Mouse (Mus musculus) B cell, adult 2 months (primary cell): ENCODE measurements around the gene Iqgap2.
A peak's percentile ranks its signal among the peaks of the same experiment; 100 is the strongest.

Experiments
- DNase-seq, 2 experiments: peaks; one replicate each; pipeline ENCODE4 v3.0.0; 2022

The Iqgap2 gene

DNA sequence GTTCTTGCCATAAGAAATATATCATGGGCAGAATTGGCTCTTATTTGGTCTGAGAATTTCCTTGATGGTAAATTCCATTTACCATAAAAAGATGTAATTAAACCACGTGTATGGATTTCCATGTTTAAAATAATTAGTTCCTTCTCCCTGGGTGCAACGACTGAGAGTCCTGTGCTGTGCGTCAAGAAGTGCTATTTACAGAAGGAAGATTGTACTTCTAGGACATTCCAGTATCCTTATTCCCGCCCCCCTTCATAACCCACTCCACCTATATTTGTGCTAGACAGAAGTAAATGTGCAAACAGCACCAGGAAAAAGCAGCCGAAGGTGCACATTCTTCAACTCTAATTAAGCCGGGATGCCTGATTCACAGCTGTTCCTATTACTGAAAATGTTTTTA lies 65.5 kb downstream of the Iqgap2 start:
- DNase-seq: no peak

DNA sequence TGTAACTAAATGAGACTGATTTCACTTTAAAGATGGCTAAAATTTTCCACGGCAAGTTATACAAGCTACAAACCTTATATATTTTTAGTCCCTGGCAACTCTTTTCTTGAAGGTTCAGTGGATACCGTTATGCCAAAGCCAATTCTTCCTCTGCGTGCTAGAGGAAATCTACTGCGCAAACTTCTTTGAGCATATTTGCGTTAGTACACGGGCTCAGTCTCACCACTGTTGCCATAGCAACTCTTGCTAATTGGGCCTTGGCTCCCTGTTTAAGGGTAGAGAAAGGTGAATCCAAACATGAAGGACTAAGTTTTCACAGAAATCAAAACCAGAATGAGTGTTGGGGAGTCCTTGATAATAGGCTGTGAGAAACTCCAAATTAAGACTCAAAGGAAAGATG lies 68.8 kb downstream of the Iqgap2 start:
- DNase-seq: no peak

GRCm38 (mm10) chr13:95820071-95820470 lies 71.7 kb downstream of the Iqgap2 start:
- no peak for DNase-seq

- no peak for DNase-seq
Observed at GRCm38 (mm10) chr13:95818941-95819340, 72.8 kb downstream of the Iqgap2 start.

GRCm38 (mm10) chr13:95813643-95814042 lies 78.1 kb downstream of the Iqgap2 start:
- no peak for DNase-seq

DNA sequence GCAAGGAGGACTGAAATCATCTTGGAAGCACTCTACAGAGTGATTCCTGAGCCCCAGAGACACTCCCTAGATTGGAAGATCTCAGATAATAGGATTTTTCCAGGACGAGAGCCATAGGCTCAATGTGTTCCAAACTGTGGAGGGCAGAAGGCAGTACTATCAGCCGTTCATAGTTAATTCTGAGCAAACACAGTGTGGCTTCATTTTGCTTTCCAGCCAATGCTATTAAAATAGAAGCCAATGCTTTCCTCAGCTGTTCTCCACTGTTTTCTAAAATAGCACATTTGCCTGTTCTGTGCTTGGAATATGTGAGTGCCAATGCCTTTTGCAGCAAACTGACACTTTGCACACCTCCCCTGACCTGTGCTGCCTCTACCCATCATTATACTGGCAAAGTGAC lies 80.9 kb downstream of the Iqgap2 start:
- no peak for DNase-seq

- no peak for DNase-seq
Observed at GRCm38 (mm10) chr13:95807106-95807750, 84.5 kb downstream of the Iqgap2 start.

DNA sequence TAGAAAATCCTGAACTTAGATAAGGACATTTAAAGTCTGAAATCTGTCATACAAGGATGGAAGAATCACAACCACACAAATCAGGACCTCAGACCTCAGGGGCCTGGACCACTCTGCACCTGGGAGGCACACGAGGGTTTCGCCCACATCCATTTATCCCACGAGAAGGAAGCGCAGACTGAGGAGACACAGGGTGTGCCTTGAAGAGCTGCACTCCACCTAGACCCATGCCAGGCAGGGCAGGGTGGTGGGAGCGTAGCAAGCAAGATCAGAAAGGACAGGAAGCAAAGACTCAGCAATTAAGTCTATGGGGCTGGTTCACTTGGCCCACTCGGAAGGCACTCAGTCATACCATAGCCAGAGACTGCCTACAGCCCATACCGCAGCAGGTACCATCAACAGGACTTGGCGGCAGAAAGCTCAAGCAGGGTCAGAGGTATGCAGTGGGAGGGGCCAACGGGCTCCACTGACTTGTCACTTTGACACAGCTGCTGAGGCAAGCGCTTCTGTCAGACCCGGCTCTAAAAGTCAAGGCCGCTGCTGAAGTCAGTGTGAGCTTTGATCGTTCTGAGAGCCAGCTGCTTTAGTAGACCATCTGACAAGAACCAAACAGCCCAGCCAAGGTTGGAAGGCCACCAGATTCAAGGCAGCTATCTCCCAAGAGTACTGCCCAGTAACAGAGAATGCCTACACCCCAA lies 86.1 kb downstream of the Iqgap2 start:
- no peak for DNase-seq

- no peak for DNase-seq
Observed at GRCm38 (mm10) chr13:95804113-95804512, 87.6 kb downstream of the Iqgap2 start.

DNA sequence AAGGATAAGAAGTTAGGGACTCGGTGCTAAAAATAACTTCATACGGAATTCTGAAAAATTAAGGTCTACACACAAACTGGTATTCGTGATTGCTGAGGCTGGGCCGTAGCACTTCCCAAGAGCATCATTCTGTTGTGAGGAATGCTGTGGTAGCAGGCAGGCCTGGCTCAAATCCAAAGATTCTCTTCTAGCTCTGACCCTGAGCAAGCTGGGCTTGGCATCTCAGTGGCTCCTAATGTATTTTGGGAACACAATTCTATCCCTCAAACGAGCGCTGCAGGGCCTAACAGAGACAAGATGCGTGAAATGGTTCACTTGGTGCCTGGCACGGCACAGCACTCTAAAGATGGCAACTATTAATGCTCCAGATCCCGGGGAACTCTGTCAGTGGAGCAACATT lies 90.8 kb downstream of the Iqgap2 start:
- no peak for DNase-seq

DNA sequence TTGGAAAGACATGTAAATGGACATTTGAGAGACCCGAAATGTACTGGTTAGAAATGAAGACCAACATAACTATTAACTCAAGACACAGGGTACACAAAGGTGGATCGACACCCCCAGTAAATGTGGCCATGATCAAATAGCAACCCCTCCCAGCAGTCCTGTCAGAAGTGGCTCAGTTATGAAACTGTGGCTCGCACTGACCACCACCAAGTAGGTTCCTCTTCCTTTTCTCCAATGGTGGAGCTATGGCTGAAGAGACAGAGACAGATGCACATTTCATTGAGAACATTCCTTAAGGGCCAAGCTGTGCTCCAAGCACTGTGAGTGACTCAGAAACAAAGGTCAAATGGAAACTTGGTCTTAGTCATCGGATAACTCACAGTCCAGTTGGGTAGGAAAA lies 92.4 kb downstream of the Iqgap2 start:
- DNase-seq: no peak

- DNase-seq: no peak
Observed at GRCm38 (mm10) chr13:95798721-95799120, 93.0 kb downstream of the Iqgap2 start.

DNA sequence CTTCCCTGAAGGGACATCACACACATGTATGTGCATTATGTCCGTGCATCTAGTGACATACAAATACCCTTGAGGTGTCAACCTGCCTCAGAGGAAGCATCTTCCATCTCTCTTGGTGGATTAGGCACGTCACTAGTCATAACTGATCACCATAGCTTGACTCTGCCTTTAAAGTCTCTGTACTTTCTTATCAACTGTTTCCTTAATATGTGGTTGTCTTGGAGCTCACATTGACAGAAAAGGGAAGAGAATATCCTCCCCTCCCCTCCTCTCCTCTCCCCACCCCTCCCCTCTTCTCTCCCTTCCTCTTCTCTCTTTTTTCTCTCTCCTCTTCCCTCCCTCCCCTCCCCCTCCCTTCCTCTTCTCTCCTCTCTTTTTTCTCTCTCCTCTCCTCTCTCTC lies 94.2 kb downstream of the Iqgap2 start:
- no peak for DNase-seq

DNA sequence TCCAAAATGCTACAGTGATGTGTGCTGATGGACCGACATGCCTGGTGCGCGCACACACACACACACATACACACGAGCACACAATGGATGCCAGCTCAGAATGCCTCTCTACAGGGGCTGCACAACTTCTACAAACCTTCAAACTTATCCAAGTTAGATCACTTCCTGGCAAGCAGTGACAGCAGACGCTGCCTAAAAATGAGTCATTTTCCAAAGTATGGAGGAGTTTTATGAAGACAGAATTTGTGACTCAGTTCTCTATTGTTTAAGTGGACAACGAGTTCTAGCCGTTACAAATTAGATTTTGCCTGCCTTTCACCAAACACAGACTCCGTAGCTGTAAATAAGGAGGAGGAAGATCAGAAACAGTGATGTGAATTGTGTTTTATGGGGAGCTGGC lies 97.4 kb downstream of the Iqgap2 start:
- no peak for DNase-seq

DNA sequence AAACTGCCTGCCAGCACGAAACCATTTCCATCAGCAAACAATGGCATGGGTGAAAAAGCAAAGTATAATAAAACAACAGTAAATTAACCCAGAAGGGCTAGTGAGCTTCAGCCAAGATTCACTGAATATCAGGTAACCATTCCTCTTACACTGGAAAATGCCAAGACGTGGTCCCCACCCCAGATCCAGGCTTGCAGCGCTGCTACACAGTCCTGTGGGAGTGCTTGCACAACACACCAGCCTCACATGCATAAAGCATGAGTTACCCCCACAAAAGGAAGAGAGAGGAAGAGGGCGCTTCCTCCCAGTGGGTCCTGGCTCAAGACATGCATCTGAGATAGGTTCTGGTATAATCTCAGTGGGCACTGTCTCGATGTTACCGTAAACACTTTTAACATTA lies 100.8 kb downstream of the Iqgap2 start:
- DNase-seq: no peak

- no peak for DNase-seq
Observed at GRCm38 (mm10) chr13:95788631-95789376, 102.9 kb downstream of the Iqgap2 start.

DNA sequence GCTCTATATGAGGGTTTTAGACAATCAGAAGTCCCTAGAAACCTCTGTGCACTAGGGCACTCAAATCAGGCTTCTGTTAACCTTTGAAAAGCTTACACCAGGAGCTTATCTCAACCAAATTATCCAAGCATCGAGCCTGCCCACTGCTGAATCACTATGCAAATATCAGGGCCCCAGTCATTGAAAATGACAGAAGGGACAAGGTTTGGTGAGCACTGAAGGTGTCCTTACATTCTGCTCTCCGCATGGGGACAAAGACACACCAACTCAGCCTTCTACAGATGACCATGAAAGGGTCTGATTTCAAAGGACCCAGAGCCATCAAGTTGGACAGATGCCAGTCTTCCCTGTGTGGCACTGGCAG lies 108.8 kb downstream of the Iqgap2 start:
- DNase-seq: no peak

DNA sequence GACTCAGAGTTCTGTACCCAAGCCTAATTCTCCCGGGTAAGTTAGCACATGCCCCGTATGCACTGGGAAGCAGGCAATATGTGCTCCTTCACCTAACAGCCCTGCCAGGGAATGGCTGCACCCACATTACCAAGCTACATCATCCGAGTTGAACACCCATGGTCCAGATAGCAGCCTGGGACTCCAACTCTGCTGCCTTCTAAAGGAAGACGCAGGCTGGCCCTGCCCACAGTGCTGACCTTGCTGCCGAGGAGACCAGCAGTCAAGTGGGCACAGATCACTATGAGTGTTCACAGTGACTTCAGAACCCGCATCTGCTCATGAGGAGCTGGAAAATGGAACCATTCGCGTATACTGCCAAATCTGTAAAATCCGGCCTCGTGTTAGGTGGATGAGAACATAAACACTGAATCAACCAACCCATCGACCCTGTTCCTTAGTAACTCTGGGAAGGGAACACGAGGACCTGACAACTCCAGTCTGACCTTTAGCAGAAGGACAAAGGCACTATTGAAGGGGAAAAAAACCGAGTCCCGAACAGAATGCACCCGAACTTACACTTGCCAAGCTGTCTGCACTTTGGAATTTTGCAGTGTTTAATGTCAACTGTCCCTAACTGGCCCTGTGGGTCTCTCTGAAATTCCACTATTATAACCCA lies 109.3 kb downstream of the Iqgap2 start:
- no peak for DNase-seq

GRCm38 (mm10) chr13:95780038-95780437 lies 111.7 kb downstream of the Iqgap2 start:
- DNase-seq: no peak

DNA sequence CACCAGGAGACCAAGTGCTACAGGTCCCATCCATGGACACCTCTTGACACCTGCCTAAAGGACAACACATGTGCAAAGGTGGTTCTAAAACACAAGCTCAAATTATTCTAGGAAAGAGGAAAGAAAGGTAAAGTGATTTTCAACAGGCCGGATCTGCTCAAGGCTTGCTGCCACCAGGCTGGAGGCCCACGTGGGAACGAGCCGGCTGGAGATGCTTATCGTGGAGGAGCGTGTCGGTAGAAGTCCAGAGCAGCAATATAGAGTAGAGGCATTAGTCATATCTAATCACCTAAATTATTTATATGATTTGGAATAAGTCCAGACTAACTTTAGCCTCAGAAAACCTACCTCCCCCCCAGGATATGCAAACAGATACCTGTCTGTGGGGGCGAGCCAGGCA lies 112.5 kb downstream of the Iqgap2 start:
- no peak for DNase-seq

- no peak for DNase-seq
Observed at GRCm38 (mm10) chr13:95778761-95779161, 113.0 kb downstream of the Iqgap2 start.

DNA sequence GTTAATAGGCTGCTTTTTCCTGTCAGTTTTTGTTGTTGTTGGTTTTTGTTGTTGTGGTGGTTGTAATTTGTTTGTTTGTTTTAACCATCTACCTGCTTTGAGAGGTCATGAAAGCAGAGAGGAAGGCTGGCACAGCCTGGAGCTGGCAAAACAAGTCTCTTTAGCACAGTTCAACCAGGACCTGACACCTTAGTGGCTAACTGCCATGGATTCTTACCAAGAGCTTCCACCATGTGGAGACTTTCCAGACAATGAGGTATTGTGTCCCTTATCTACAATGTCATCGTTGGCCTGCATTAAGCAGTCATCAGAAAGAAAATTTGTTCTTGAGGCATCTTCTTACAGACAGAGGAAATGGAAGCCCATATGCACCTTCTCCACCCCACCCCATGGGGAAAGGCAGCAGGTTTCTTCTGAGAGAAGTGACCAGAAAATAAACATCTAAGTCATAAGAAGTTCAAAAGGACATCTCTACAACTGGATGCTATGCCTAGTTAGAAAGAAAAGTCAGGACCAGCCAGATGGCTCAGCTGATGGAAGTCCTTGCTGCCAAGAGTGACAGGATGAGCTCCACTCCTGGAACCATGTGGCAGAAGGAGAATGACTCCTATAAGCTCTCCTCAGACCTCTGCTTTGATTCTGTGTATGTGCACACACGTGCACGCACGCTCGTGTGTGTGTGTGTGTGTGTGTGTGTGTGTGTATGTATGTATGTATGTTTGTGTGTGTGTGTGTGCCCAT lies 113.9 kb downstream of the Iqgap2 start:
- no peak for DNase-seq

- peak; percentile 9 to 11 for DNase-seq
Observed at GRCm38 (mm10) chr13:95777237-95777636, 114.5 kb downstream of the Iqgap2 start.
